Mouse (Mus musculus): ENCODE measurements around the gene Bhlhb9.

The Bhlhb9 gene

DNA sequence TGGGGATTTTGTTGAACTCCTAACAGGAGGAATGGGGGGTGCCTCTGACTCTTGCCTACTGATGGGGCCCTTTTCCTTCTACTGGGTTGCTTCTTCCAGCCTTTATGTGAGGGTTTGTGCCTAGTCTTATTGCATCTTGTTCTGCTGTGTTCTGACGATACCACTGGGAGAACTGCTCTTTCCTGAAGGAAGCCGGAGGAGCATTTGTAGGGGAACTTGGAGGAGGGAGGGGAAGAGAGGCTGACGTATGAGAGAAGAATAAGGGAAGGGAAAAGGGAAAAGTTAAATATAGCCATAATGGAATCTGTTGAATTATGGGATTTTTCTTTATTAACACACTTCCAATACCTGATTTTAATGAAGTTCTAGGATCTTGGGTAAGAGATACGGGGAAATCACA, 119.2 kb downstream of the Bhlhb9 start:
- no peak for DNase-seq (ENCODE audit: low spot score)

DNA sequence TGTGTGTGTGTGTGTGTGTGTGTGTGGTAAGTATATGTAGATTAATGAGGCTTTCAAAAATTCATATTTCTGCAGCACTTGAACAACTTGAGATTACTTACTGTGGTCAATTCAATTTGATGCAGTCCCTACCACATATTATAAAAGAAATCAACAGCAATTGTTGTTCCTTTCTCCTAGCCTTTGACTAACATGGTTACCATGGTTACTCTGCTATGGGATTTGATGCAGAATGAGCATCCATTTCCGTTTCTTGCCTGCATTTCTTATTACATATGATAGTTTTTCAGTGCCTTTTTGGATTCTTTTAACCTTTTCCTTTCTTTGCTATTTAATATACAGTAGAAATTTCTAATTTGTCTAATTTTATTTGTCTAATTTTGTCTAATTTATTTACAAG, 119.7 kb downstream of the Bhlhb9 start:
- DNase-seq (ENCODE audit: low spot score): no peak

DNA sequence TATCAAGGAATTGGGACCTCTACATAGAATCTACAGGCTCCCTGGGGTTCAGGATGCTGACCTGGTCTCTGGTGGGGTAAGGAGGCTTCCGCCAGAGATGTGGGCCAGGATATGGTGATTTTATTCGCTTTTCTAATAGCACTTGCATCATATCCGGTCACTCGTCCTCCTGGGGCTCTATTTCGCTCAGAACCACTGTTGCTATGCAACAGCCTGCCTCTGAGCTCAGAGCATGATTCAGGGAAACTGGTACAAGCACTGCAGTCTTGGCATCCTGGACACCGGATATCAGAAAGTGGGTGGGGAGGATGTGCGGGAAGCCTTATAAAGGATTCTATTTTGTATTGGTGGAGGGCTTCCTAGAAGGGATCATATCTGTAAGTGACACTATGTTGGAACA, 124.8 kb downstream of the Bhlhb9 start:
- DNase-seq (ENCODE audit: low spot score): no peak

- DNase-seq (ENCODE audit: low spot score): no peak
Observed at GRCm38 (mm10) chrX:135925911-135926310, 128.5 kb downstream of the Bhlhb9 start.

- DNase-seq (ENCODE audit: low spot score): no peak
Observed at GRCm38 (mm10) chrX:135928588-135928987, 131.2 kb downstream of the Bhlhb9 start.

- no peak for DNase-seq (ENCODE audit: low spot score)
Observed at GRCm38 (mm10) chrX:135936452-135936851, 139.1 kb downstream of the Bhlhb9 start.

Measured in layer of hippocampus, adult 9-10 months (tissue).